Mouse (Mus musculus) ES-E14 (cell line): ENCODE results near the gene Mllt10.

Experiments
- CHD2 ChIP-seq: IDR thresholded peaks from 2 replicates; pipeline ENCODE4 v1.6.1; 2014; ENCODE audit warnings: mild to moderate bottlenecking, low read depth, low read length, inconsistent platforms
- HCFC1 ChIP-seq: IDR thresholded peaks from 2 replicates; pipeline ENCODE4 v1.6.1; 2012; ENCODE audit warnings: low read length, inconsistent platforms, borderline replicate concordance; ENCODE audit not compliant: insufficient read depth
- MAFK ChIP-seq: IDR thresholded peaks from 2 replicates; pipeline ENCODE4 v1.6.1; 2014; ENCODE audit warnings: mild to moderate bottlenecking, low read depth, low read length, inconsistent platforms; ENCODE audit not compliant: insufficient read depth
- ZC3H11A ChIP-seq: IDR thresholded peaks from 2 replicates; pipeline ENCODE4 v1.6.1; 2012; ENCODE audit warnings: low read depth, mild to moderate bottlenecking, inconsistent platforms, low read length, borderline replicate concordance
- ZNF384 ChIP-seq: IDR thresholded peaks from 2 replicates; pipeline ENCODE4 v1.6.1; 2012; ENCODE audit warnings: low read depth, low read length, inconsistent platforms

DNA sequence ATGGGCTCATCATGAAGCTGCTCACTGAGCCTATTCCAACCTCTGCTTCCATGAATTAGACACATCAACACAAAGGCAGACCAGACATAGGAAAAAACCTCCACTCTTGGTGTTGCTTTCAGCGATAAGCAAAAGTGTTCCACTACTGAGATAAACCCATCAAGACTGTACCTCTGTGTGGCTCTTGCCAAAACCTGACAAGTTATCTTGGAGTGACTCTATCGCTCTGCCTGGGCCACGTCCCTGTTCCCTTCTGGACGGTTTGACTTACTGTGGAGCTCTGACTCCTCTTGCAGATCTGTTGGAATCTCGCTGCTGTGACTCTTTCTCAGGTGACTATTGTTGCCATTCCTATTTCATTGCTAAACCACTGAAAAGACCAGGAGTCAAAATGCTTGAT, 180.5 kb downstream of the Mllt10 start:
- no peak for TF ChIP-seq MAFK
- TF ChIP-seq ZNF384: no peak
- no peak for TF ChIP-seq HCFC1
- no peak for TF ChIP-seq CHD2
- no peak for TF ChIP-seq ZC3H11A
